Mouse (Mus musculus): ENCODE results near the gene Ly75. TPM values are rescaled to one million over a fixed set of nuclear protein-coding genes. Genes with fewer than 3 reads are reported as not detected.
A peak's percentile ranks its signal among the peaks of the same experiment; 100 is the strongest.

The Ly75 gene
- total RNA-seq, 2 experiments from 2014 or later, result 5.3 to 6.6 TPM

GRCm38 (mm10) chr2:60375126-60375525 is 8.0 kb downstream of the Ly75 start:
- no peak for DNase-seq (ENCODE audit: low spot score in 2 of 2)

- no peak for DNase-seq (ENCODE audit: low spot score in 2 of 2)
Observed at GRCm38 (mm10) chr2:60370188-60370587, 12.9 kb downstream of the Ly75 start.

- DNase-seq (ENCODE audit: low spot score in 2 of 2), result no peak
Observed at GRCm38 (mm10) chr2:60369454-60369853, 13.6 kb downstream of the Ly75 start.

- no peak for DNase-seq (ENCODE audit: low spot score in 2 of 2)
Observed at GRCm38 (mm10) chr2:60367871-60368270, 15.2 kb downstream of the Ly75 start.

- no peak for DNase-seq (ENCODE audit: low spot score in 2 of 2)
Observed at GRCm38 (mm10) chr2:60367204-60367603, 15.9 kb downstream of the Ly75 start.

- DNase-seq (ENCODE audit: low spot score in 2 of 2), result no peak
Observed at GRCm38 (mm10) chr2:60365820-60366610, 17.1 kb downstream of the Ly75 start.

GRCm38 (mm10) chr2:60365138-60365775 is 17.8 kb downstream of the Ly75 start:
- peak in 1 of 2 experiments; percentile 13 for DNase-seq (ENCODE audit: low spot score in 2 of 2)

- no peak for DNase-seq (ENCODE audit: low spot score in 2 of 2)
Observed at GRCm38 (mm10) chr2:60362146-60362545, 21.0 kb downstream of the Ly75 start.

- no peak for DNase-seq (ENCODE audit: low spot score in 2 of 2)
Observed at GRCm38 (mm10) chr2:60359796-60360195, 23.3 kb downstream of the Ly75 start.

- no peak for DNase-seq (ENCODE audit: low spot score in 2 of 2)
Observed at GRCm38 (mm10) chr2:60355388-60355683, 27.8 kb downstream of the Ly75 start.

GRCm38 (mm10) chr2:60354541-60355387 is 28.3 kb downstream of the Ly75 start:
- no peak for DNase-seq (ENCODE audit: low spot score in 2 of 2)

- no peak for DNase-seq (ENCODE audit: low spot score in 2 of 2)
Observed at GRCm38 (mm10) chr2:60352296-60352695, 30.8 kb downstream of the Ly75 start.

- no peak for DNase-seq (ENCODE audit: low spot score in 2 of 2)
Observed at GRCm38 (mm10) chr2:60351781-60352180, 31.3 kb downstream of the Ly75 start.

GRCm38 (mm10) chr2:60347875-60348274 is 35.2 kb downstream of the Ly75 start:
- no peak for DNase-seq (ENCODE audit: low spot score in 2 of 2)

- no peak for DNase-seq (ENCODE audit: low spot score in 2 of 2)
Observed at GRCm38 (mm10) chr2:60346531-60346930, 36.6 kb downstream of the Ly75 start.

GRCm38 (mm10) chr2:60345717-60346116 is 37.4 kb downstream of the Ly75 start:
- no peak for DNase-seq (ENCODE audit: low spot score in 2 of 2)

GRCm38 (mm10) chr2:60343607-60344289 is 39.4 kb downstream of the Ly75 start:
- DNase-seq (ENCODE audit: low spot score in 2 of 2), result no peak

- no peak for DNase-seq (ENCODE audit: low spot score in 2 of 2)
Observed at GRCm38 (mm10) chr2:60342107-60342880, 40.8 kb downstream of the Ly75 start.

- DNase-seq (ENCODE audit: low spot score in 2 of 2), result no peak
Observed at GRCm38 (mm10) chr2:60337937-60338336, 45.2 kb downstream of the Ly75 start.

- DNase-seq (ENCODE audit: low spot score in 2 of 2), result no peak
Observed at GRCm38 (mm10) chr2:60328641-60329040, 54.5 kb downstream of the Ly75 start.

- DNase-seq (ENCODE audit: low spot score in 2 of 2), result no peak
Observed at GRCm38 (mm10) chr2:60327581-60327980, 55.5 kb downstream of the Ly75 start.

Measured in layer of hippocampus, postnatal 14 days (tissue).